Mouse (Mus musculus) layer of hippocampus, adult 2 months (tissue): ENCODE results near the gene Vps13d. TPM values are rescaled to one million over a fixed set of nuclear protein-coding genes. Genes with fewer than 3 reads are reported as not detected.

ENCODE experiments used
- DNase-seq, 2 experiments: peaks; one replicate each; pipeline ENCODE4 v3.0.0; 2022; ENCODE audit warnings: low spot score in 2 of 2
- H3K27ac ChIP-seq: fragments of 200-600 bp; 2 replicates; pipeline ENCODE4 v1.8.1; 2022
- H3K4me3 ChIP-seq: fragments of 200-600 bp; 2 replicates; pipeline ENCODE4 v1.8.1; 2022; ENCODE audit warnings: mild to moderate bottlenecking
- CTCF ChIP-seq: fragments of 200-600 bp; conservative IDR thresholded peaks from 2 replicates; pipeline ENCODE4 v1.8.1; 2022; ENCODE audit warnings: antibody characterized with exemption, mild to moderate bottlenecking, moderate library complexity
- long read RNA-seq, 2 experiments: library from polyadenylated mRNA; stranded (forward); transcript quantifications; one replicate each; pipeline ENCODE4 v2.0.0; 2021; ENCODE audit warnings: borderline mapping rate in 2 of 2
- total RNA-seq, 2 experiments: library from RNA; stranded (reverse); gene quantifications; 2 replicates each; pipeline ENCODE4 v1.2.3; 2021

Vps13d gene
- total RNA-seq = 10 to 100 TPM; 69.1 to 75.6 TPM
- long read RNA-seq, experiment 1, partial matches to known transcripts = 5 of 10 reads
- long read RNA-seq, experiment 1, other reads (novel, unspliced or antisense) = 5 of 10 reads
- long read RNA-seq, experiment 2, partial matches to known transcripts = 4 of 9 reads
- long read RNA-seq, experiment 2, other reads (novel, unspliced or antisense) = 5 of 9 reads

GRCm38 (mm10) chr4:145194559-145195162 is at the start of gene Vps13d:
TSS of gene Vps13d (minus strand) at chr4:145195005.
- TF ChIP-seq CTCF = peak; percentile 97
- H3K27ac ChIP-seq = peak within 1 kb of the TSS; percentile 95

GRCm38 (mm10) chr4:145242719-145243350 is 48.0 kb upstream of the Vps13d start:
- DNase-seq = no peak
- H3K4me3 ChIP-seq = no peak overlapping the region
- H3K27ac ChIP-seq = no peak overlapping the region
- no peak for TF ChIP-seq CTCF

More at GRCm38 (mm10) chr4:145194559-145195162, at the start of gene Vps13d:
- peak within 1 kb of the TSS; percentile 93 for H3K4me3 ChIP-seq
- DNase-seq = peak; percentile 88 to 94

GRCm38 (mm10) chr4:145240723-145241231 is 46.0 kb upstream of the Vps13d start:
- Histone ChIP-seq H3K4me3 (no peak overlapping the region), H3K27ac (no peak overlapping the region)
- no peak for DNase-seq
- TF ChIP-seq CTCF = no peak

GRCm38 (mm10) chr4:145239049-145239830 is 44.4 kb upstream of the Vps13d start:
- TF ChIP-seq CTCF = no peak
- DNase-seq = peak; percentile 15 to 38
- peak overlapping the region; percentile 18; the same call in 1 of the 2 replicates for H3K27ac ChIP-seq
- no peak overlapping the region for H3K4me3 ChIP-seq

GRCm38 (mm10) chr4:145236027-145236426 is 41.2 kb upstream of the Vps13d start:
- DNase-seq = no peak
- H3K4me3 ChIP-seq = no peak overlapping the region
- H3K27ac ChIP-seq = no peak overlapping the region
- no peak for TF ChIP-seq CTCF

GRCm38 (mm10) chr4:145233487-145234228 is 38.9 kb upstream of the Vps13d start:
- peak overlapping the region; percentile 37 for H3K27ac ChIP-seq
- TF ChIP-seq CTCF = no peak
- DNase-seq = no peak
- H3K4me3 ChIP-seq = no peak overlapping the region

- DNase-seq = no peak
- no peak for TF ChIP-seq CTCF
- Histone ChIP-seq H3K27ac (no peak overlapping the region), H3K4me3 (no peak overlapping the region)
Observed at GRCm38 (mm10) chr4:145231732-145232131, 36.9 kb upstream of the Vps13d start.

- H3K4me3 ChIP-seq = no peak overlapping the region
- TF ChIP-seq CTCF = no peak
- H3K27ac ChIP-seq = no peak overlapping the region
- DNase-seq = no peak
Observed at GRCm38 (mm10) chr4:145230647-145231046, 35.8 kb upstream of the Vps13d start.

- no peak overlapping the region for H3K4me3 ChIP-seq
- TF ChIP-seq CTCF = no peak
- H3K27ac ChIP-seq = peak overlapping the region; percentile 39; the same call in 1 of the 2 replicates
- DNase-seq = no peak
Observed at GRCm38 (mm10) chr4:145229524-145230163, 34.8 kb upstream of the Vps13d start.

GRCm38 (mm10) chr4:145229051-145229450 is 34.2 kb upstream of the Vps13d start:
- DNase-seq = no peak
- Histone ChIP-seq H3K4me3 (no peak overlapping the region), H3K27ac (0 out of 2 replicates have a peak overlapping the region, but pooled peaks have one; percentile 39)
- no peak for TF ChIP-seq CTCF

GRCm38 (mm10) chr4:145224613-145225012 is 29.8 kb upstream of the Vps13d start:
- Histone ChIP-seq H3K27ac (no peak overlapping the region), H3K4me3 (no peak overlapping the region)
- no peak for DNase-seq
- no peak for TF ChIP-seq CTCF

GRCm38 (mm10) chr4:145222064-145222463 is 27.3 kb upstream of the Vps13d start:
- no peak for TF ChIP-seq CTCF
- DNase-seq = no peak
- Histone ChIP-seq H3K27ac (no peak overlapping the region), H3K4me3 (no peak overlapping the region)
